Mouse (Mus musculus): ENCODE measurements around the gene Ctdspl. TPM values are rescaled to one million over a fixed set of nuclear protein-coding genes. Genes with fewer than 3 reads are reported as not detected.

Gene Ctdspl
- polyA plus RNA-seq, 1 experiment from 2014 or later, result 10.4 TPM

- no peak overlapping the region for H3K9ac ChIP-seq (ENCODE audit: low read length)
- no peak overlapping the region for H3K27ac ChIP-seq (replicated peaks in 1 of 2; ENCODE audit: control insufficient read depth in 1 of 2, insufficient read depth in 1 of 2, low read depth in 2 of 2, low read length in 2 of 2)
- no peak overlapping the region for H3K4me3 ChIP-seq (ENCODE audit: control insufficient read depth in 1 of 2, insufficient read depth in 1 of 2, low read depth in 1 of 2, low read length in 2 of 2)
- H3K36me3 ChIP-seq (ENCODE audit: control insufficient read depth, insufficient read depth, low read length), result no peaks in the 10 kb centered on the region
- no peaks in the 10 kb centered on the region for H3K9me3 ChIP-seq (ENCODE audit: control insufficient read depth, low read length)
- no peak overlapping the region for H3K4me2 ChIP-seq (ENCODE audit: low read length)
- peaks cover 42 to 49% of the 10 kb centered on the region in 2 experiments for H3K4me1 ChIP-seq (ENCODE audit: control insufficient read depth in 2 of 2, insufficient read depth in 2 of 2, low read length in 2 of 2)
- WGBS, result 67% methylated on average over 6 of the region's 6 CpGs
- H3K27me3 ChIP-seq (ENCODE audit: control insufficient read depth, insufficient read depth, low read length), result no peaks in the 10 kb centered on the region
- no peak for ATAC-seq (ENCODE audit: insufficient number of reproducible peaks, insufficient read depth, low FRiP score, low read depth)
Measured at GRCm38 (mm10) chr9:119000196-119000595, 73.9 kb downstream of the Ctdspl start.

DNA sequence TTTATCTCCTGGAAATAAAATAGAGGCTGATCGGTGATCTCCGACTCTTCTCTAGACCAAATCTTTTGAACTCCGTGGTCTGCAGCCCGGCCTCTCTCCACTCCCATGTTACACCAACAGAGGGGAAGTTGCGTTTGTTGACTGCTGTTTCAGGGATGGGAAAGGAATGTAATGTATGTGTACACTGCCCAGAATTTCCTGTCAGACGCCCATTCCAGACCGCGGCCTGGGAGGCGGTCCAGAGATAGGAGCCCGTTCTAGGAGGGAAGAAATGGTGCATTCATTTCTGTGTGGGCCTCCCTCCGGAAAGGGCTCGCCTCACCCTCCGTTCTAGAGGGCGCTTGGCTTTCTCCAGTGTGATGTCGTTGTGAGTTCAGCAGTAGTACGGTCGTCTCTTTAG is 76.0 kb downstream of the Ctdspl start:
- H3K4me3 ChIP-seq (ENCODE audit: control insufficient read depth in 1 of 2, insufficient read depth in 1 of 2, low read depth in 1 of 2, low read length in 2 of 2), result peak overlapping the region; percentile 2 to 16; a peak in 1 of 4 replicates
- peak; percentile 75 for ATAC-seq (ENCODE audit: insufficient number of reproducible peaks, insufficient read depth, low FRiP score, low read depth)
- peak overlapping the region; percentile 44; the same call in 1 of the 2 replicates for H3K9ac ChIP-seq (ENCODE audit: low read length)
- H3K4me2 ChIP-seq (ENCODE audit: low read length), result peak overlapping the region; percentile 59
- H3K27ac ChIP-seq (replicated peaks in 1 of 2; ENCODE audit: control insufficient read depth in 1 of 2, insufficient read depth in 1 of 2, low read depth in 2 of 2, low read length in 2 of 2), result peak overlapping the region; percentile 80
- no peaks in the 10 kb centered on the region for H3K27me3 ChIP-seq (ENCODE audit: control insufficient read depth, insufficient read depth, low read length)
- WGBS, result 6% methylated on average over 17 of the region's 17 CpGs
- no peaks in the 10 kb centered on the region for H3K9me3 ChIP-seq (ENCODE audit: control insufficient read depth, low read length)
- H3K36me3 ChIP-seq (ENCODE audit: control insufficient read depth, insufficient read depth, low read length), result no peaks in the 10 kb centered on the region
- peaks cover 39 to 43% of the 10 kb centered on the region in 2 experiments for H3K4me1 ChIP-seq (ENCODE audit: control insufficient read depth in 2 of 2, insufficient read depth in 2 of 2, low read length in 2 of 2)

DNA sequence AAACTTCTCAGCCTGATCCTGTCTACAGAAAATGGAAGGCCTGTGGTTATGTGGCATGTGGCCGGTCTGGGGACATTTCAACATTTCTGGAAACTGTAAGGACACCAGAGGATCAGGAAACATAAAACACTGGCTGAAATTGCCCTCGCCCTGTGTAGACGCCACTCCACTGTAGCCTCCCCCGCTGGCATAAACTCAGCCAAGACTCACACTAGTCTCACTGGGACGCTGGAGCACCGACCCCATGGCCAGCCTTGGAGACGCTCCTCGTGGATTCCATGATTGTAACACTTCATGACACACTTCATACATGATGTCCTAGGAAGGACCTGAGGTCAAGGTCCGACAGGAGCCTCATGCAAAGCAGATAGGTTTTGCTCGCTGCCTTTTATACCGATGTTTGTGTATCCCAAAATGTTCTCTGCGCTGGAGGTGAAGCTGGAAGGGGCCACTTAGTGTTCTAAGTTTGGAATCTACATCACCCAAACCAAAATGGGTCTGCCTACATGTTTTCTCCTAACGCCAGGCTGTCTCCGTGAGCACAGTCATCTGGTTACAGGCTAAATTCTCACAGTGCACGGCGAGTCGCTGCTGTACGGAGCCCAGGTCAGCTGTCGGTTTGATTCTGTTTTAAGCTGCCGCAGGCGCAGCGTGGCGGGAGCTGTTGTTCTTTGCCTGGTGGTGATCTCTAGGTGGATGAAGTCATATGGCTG is 77.9 kb downstream of the Ctdspl start:
- peak overlapping the region; percentile 42 for H3K4me2 ChIP-seq (ENCODE audit: low read length)
- ATAC-seq (ENCODE audit: insufficient number of reproducible peaks, insufficient read depth, low FRiP score, low read depth), result no peak
- H3K4me1 ChIP-seq (ENCODE audit: control insufficient read depth in 2 of 2, insufficient read depth in 2 of 2, low read length in 2 of 2), result peaks cover 39 to 50% of the 10 kb centered on the region in 2 experiments
- H3K36me3 ChIP-seq (ENCODE audit: control insufficient read depth, insufficient read depth, low read length), result no peaks in the 10 kb centered on the region
- peak overlapping the region; percentile 52 for H3K9ac ChIP-seq (ENCODE audit: low read length)
- H3K27ac ChIP-seq (replicated peaks in 1 of 2; ENCODE audit: control insufficient read depth in 1 of 2, insufficient read depth in 1 of 2, low read depth in 2 of 2, low read length in 2 of 2), result peak overlapping the region; percentile 42 to 57
- no peak overlapping the region for H3K4me3 ChIP-seq (ENCODE audit: control insufficient read depth in 1 of 2, insufficient read depth in 1 of 2, low read depth in 1 of 2, low read length in 2 of 2)
- no peaks in the 10 kb centered on the region for H3K27me3 ChIP-seq (ENCODE audit: control insufficient read depth, insufficient read depth, low read length)
- 47% methylated on average over 23 of the region's 23 CpGs for WGBS
- no peaks in the 10 kb centered on the region for H3K9me3 ChIP-seq (ENCODE audit: control insufficient read depth, low read length)

- H3K27me3 ChIP-seq (ENCODE audit: control insufficient read depth, insufficient read depth, low read length), result no peaks in the 10 kb centered on the region
- 81% methylated on average over 16 of the region's 16 CpGs for WGBS
- peak overlapping the region; percentile 42 to 57 for H3K27ac ChIP-seq (replicated peaks in 1 of 2; ENCODE audit: control insufficient read depth in 1 of 2, insufficient read depth in 1 of 2, low read depth in 2 of 2, low read length in 2 of 2)
- peaks cover 39 to 53% of the 10 kb centered on the region in 2 experiments for H3K4me1 ChIP-seq (ENCODE audit: control insufficient read depth in 2 of 2, insufficient read depth in 2 of 2, low read length in 2 of 2)
- peak overlapping the region; percentile 42 for H3K4me2 ChIP-seq (ENCODE audit: low read length)
- H3K4me3 ChIP-seq (ENCODE audit: control insufficient read depth in 1 of 2, insufficient read depth in 1 of 2, low read depth in 1 of 2, low read length in 2 of 2), result no peak overlapping the region
- ATAC-seq (ENCODE audit: insufficient number of reproducible peaks, insufficient read depth, low FRiP score, low read depth), result no peak
- no peaks in the 10 kb centered on the region for H3K9me3 ChIP-seq (ENCODE audit: control insufficient read depth, low read length)
- no peaks in the 10 kb centered on the region for H3K36me3 ChIP-seq (ENCODE audit: control insufficient read depth, insufficient read depth, low read length)
- H3K9ac ChIP-seq (ENCODE audit: low read length), result peak overlapping the region; percentile 52
Measured at GRCm38 (mm10) chr9:119004703-119005076, 78.4 kb downstream of the Ctdspl start.

DNA sequence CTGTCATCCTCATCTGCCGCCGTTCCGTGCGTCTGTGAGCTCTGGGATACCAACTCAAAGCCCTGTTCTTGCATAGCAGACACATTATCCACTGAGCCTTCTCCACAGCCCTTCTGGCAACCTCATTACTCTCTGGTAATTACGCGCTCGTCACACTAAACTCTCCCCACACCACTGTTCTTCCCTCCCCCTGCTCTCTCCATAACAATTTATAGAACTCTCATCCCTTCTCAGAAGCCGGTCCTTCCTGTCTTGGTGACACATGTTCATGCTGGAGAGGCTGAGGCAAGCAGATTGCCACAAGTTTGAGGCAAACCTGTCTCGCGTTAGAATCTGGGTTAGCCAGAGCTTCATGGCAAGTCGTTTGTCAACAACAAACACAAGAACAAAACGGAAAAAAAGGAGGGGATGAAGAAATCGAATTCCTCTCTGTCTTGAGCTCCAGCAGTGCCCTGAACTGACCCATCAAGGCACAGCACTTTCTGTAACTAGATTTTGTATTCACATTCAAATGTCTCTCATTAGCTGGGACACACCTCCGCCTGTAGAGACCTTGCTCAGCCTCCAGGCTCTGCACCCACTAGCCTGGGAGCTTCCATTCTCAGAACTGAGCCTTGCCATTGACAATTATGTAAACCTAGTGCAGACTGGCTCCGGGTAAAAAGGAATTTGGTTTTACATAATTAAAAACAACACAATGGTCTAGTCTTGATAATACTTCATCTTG is 79.2 kb downstream of the Ctdspl start:
- no peak overlapping the region for H3K4me2 ChIP-seq (ENCODE audit: low read length)
- no peak for ATAC-seq (ENCODE audit: insufficient number of reproducible peaks, insufficient read depth, low FRiP score, low read depth)
- 83% methylated on average over 15 of the region's 15 CpGs for WGBS
- no peak overlapping the region for H3K9ac ChIP-seq (ENCODE audit: low read length)
- no peak overlapping the region for H3K4me3 ChIP-seq (ENCODE audit: control insufficient read depth in 1 of 2, insufficient read depth in 1 of 2, low read depth in 1 of 2, low read length in 2 of 2)
- no peaks in the 10 kb centered on the region for H3K27me3 ChIP-seq (ENCODE audit: control insufficient read depth, insufficient read depth, low read length)
- peaks cover 39 to 53% of the 10 kb centered on the region in 2 experiments for H3K4me1 ChIP-seq (ENCODE audit: control insufficient read depth in 2 of 2, insufficient read depth in 2 of 2, low read length in 2 of 2)
- H3K9me3 ChIP-seq (ENCODE audit: control insufficient read depth, low read length), result no peaks in the 10 kb centered on the region
- H3K36me3 ChIP-seq (ENCODE audit: control insufficient read depth, insufficient read depth, low read length), result no peaks in the 10 kb centered on the region
- H3K27ac ChIP-seq (replicated peaks in 1 of 2; ENCODE audit: control insufficient read depth in 1 of 2, insufficient read depth in 1 of 2, low read depth in 2 of 2, low read length in 2 of 2), result no peak overlapping the region

DNA sequence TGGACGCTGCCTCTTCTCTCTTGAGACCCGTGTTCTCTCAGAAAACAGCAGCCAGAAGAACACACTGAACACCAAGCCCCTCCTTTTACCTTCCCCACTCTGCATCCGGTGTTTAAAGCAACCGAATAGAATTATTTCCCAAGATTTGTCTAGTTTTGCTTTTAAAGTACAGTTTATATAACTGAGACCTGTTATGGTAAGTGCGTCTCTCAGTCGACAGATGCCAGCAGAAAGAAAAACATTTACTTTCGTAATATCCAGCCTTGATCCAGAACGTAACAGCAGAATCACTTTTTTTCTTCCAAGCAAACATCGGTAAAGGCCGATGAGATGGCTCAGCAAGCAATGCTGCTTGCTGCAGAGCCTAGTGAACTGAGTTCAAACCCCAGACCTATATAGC is 81.0 kb downstream of the Ctdspl start:
- WGBS, result 86% methylated on average over 10 of the region's 10 CpGs
- Histone ChIP-seq H3K27ac (replicated peaks in 1 of 2; ENCODE audit: control insufficient read depth in 1 of 2, insufficient read depth in 1 of 2, low read depth in 2 of 2, low read length in 2 of 2) (no peak overlapping the region), H3K4me1 (ENCODE audit: control insufficient read depth in 2 of 2, insufficient read depth in 2 of 2, low read length in 2 of 2) (peaks cover 26 to 40% of the 10 kb centered on the region in 2 experiments), H3K4me2 (ENCODE audit: low read length) (no peak overlapping the region), H3K9me3 (ENCODE audit: control insufficient read depth, low read length) (no peaks in the 10 kb centered on the region), H3K4me3 (ENCODE audit: control insufficient read depth in 1 of 2, insufficient read depth in 1 of 2, low read depth in 1 of 2, low read length in 2 of 2) (no peak overlapping the region), H3K36me3 (ENCODE audit: control insufficient read depth, insufficient read depth, low read length) (peaks cover 15% of the 10 kb centered on the region), H3K27me3 (ENCODE audit: control insufficient read depth, insufficient read depth, low read length) (no peaks in the 10 kb centered on the region), H3K9ac (ENCODE audit: low read length) (no peak overlapping the region)
- ATAC-seq (ENCODE audit: insufficient number of reproducible peaks, insufficient read depth, low FRiP score, low read depth), result no peak

- H3K27ac ChIP-seq (replicated peaks in 1 of 2; ENCODE audit: control insufficient read depth in 1 of 2, insufficient read depth in 1 of 2, low read depth in 2 of 2, low read length in 2 of 2), result 0 out of 4 replicates have a peak overlapping the region, but pooled peaks of 1 of the 2 experiments have one; percentile 7
- no peak overlapping the region for H3K9ac ChIP-seq (ENCODE audit: low read length)
- H3K4me1 ChIP-seq (ENCODE audit: control insufficient read depth in 2 of 2, insufficient read depth in 2 of 2, low read length in 2 of 2), result peaks cover 15 to 25% of the 10 kb centered on the region in 2 experiments
- H3K9me3 ChIP-seq (ENCODE audit: control insufficient read depth, low read length), result no peaks in the 10 kb centered on the region
- H3K27me3 ChIP-seq (ENCODE audit: control insufficient read depth, insufficient read depth, low read length), result no peaks in the 10 kb centered on the region
- H3K4me2 ChIP-seq (ENCODE audit: low read length), result no peak overlapping the region
- peaks cover 30% of the 10 kb centered on the region for H3K36me3 ChIP-seq (ENCODE audit: control insufficient read depth, insufficient read depth, low read length)
- no peak overlapping the region for H3K4me3 ChIP-seq (ENCODE audit: control insufficient read depth in 1 of 2, insufficient read depth in 1 of 2, low read depth in 1 of 2, low read length in 2 of 2)
- WGBS, result 50% methylated on average over 7 of the region's 7 CpGs
- no peak for ATAC-seq (ENCODE audit: insufficient number of reproducible peaks, insufficient read depth, low FRiP score, low read depth)
Measured at GRCm38 (mm10) chr9:119008871-119009270, 82.6 kb downstream of the Ctdspl start.

Measured in heart, embryonic 14.5 days (tissue).